Comparison of ENCODE assay signal across 25 mouse cellular contexts in genomic region chr2:130260822-130261221, GRCm38 (mm10). TPM values are rescaled to one million over a fixed set of nuclear protein-coding genes. Genes with fewer than 3 reads are reported as not detected.
"Had no signal": no experiment of that assay in that cellular context is flagged by ENCODE, and none has a peak within 500 bp of the region (broad histone marks: within the 10 kb centered on the region; RNA-seq: fewer than 3 reads in every experiment).

No protein-coding gene starts in this region.

- ATAC-seq: hindbrain, postnatal 0 days; intestine, embryonic 16.5 days had no signal

- H3K27me3 ChIP-seq: hindbrain, embryonic 15.5 days; kidney, embryonic 15.5 days; limb, embryonic 12.5 days had no signal

- H3K9ac ChIP-seq: heart, embryonic 13.5 days; heart, embryonic 15.5 days; hindbrain, embryonic 13.5 days; hindbrain, embryonic 15.5 days; kidney, embryonic 15.5 days; limb, embryonic 12.5 days had no signal

- H3K27ac ChIP-seq: heart, adult 2 months; heart, embryonic 13.5 days; heart, embryonic 15.5 days; hindbrain, embryonic 13.5 days; hindbrain, embryonic 15.5 days; hindbrain, postnatal 0 days; kidney, embryonic 15.5 days; kidney, postnatal 0 days; layer of hippocampus, adult 2 months; left cerebral cortex, adult 2 months; limb, embryonic 10.5 days; limb, embryonic 12.5 days had no signal

- H3K9me3 ChIP-seq: heart, embryonic 13.5 days; heart, embryonic 15.5 days; hindbrain, embryonic 13.5 days; hindbrain, embryonic 15.5 days; kidney, embryonic 15.5 days; limb, embryonic 10.5 days; limb, embryonic 12.5 days had no signal

- H3K4me2 ChIP-seq: heart, embryonic 11.5 days; heart, embryonic 13.5 days; heart, embryonic 15.5 days; hindbrain, embryonic 13.5 days; hindbrain, embryonic 15.5 days; kidney, embryonic 15.5 days; limb, embryonic 12.5 days had no signal

- H3K4me3 ChIP-seq: heart, adult 2 months; heart, embryonic 13.5 days; heart, embryonic 15.5 days; hindbrain, embryonic 13.5 days; hindbrain, embryonic 15.5 days; kidney, embryonic 15.5 days; layer of hippocampus, adult 2 months; left cerebral cortex, adult 2 months; limb, embryonic 10.5 days; limb, embryonic 12.5 days had no signal

- H3K4me1 ChIP-seq: heart, embryonic 15.5 days; hindbrain, embryonic 13.5 days; hindbrain, embryonic 15.5 days; kidney, embryonic 15.5 days; limb, embryonic 10.5 days; limb, embryonic 12.5 days had no signal

- H3K36me3 ChIP-seq: heart, embryonic 13.5 days; heart, embryonic 15.5 days; hindbrain, embryonic 13.5 days; hindbrain, embryonic 15.5 days; kidney, embryonic 15.5 days; limb, embryonic 10.5 days; limb, embryonic 12.5 days had no signal

- DNase-seq: gastrocnemius, postnatal 14 days; gastrocnemius, postnatal 36 days; heart, adult 11 months; heart, adult 2 months; heart, postnatal 14 days; heart, postnatal 36 days; kidney, adult 11 months; kidney, adult 2 months; kidney, adult 9 months; kidney, postnatal 14 days; kidney, postnatal 36 days had no signal

RNA-seq across cellular contexts. Expression of gene Ebf4, which starts 34.1 kb away (rescaled TPM):
- total RNA-seq: hematopoietic stem cell, adult 5-6 weeks had no signal
